Mouse (Mus musculus) cerebellum, postnatal 4 days (tissue): ENCODE measurements around the gene Phyhd1.

Source experiments
- DNase-seq, 2 experiments: peaks; one replicate each; pipeline ENCODE4 v3.0.0; 2022; ENCODE audit warnings: low spot score in 2 of 2, mixed read lengths in 1 of 2

Gene Phyhd1

GRCm38 (mm10) chr2:30265767-30266253 lies at the start of gene Phyhd1:
Gene Phyhd1, plus strand, starts transcription at chr2:30266203.
- DNase-seq, result peak in 1 of 2 experiments; percentile 44

- DNase-seq, result no peak
Measured at GRCm38 (mm10) chr2:30216293-30216692, 49.7 kb upstream of the Phyhd1 start.

GRCm38 (mm10) chr2:30235593-30235992 lies 30.4 kb upstream of the Phyhd1 start:
- DNase-seq, result no peak

- DNase-seq, result no peak
Measured at GRCm38 (mm10) chr2:30236426-30237198, 29.4 kb upstream of the Phyhd1 start.

GRCm38 (mm10) chr2:30237199-30237880 lies 28.7 kb upstream of the Phyhd1 start, which contains the start of gene Lrrc8a:
Gene Lrrc8a, plus strand, starts transcription at chr2:30237715.
- peak; percentile 99 to 100 for DNase-seq

GRCm38 (mm10) chr2:30237881-30238280 lies 28.1 kb upstream of the Phyhd1 start:
- peak in 1 of 2 experiments; percentile 67 for DNase-seq

- DNase-seq, result no peak
Measured at GRCm38 (mm10) chr2:30238906-30239465, 27.0 kb upstream of the Phyhd1 start.

GRCm38 (mm10) chr2:30239777-30240176 lies 26.2 kb upstream of the Phyhd1 start:
- no peak for DNase-seq

GRCm38 (mm10) chr2:30240267-30240666 lies 25.7 kb upstream of the Phyhd1 start, which contains the start of gene Gm28035:
Gene Gm28035, plus strand, starts transcription at chr2:30240567.
- no peak for DNase-seq

GRCm38 (mm10) chr2:30242509-30242908 lies 23.5 kb upstream of the Phyhd1 start:
- DNase-seq, result no peak

GRCm38 (mm10) chr2:30243391-30243790 lies 22.6 kb upstream of the Phyhd1 start:
- DNase-seq, result no peak

GRCm38 (mm10) chr2:30244595-30245178 lies 21.3 kb upstream of the Phyhd1 start:
- DNase-seq, result no peak

- DNase-seq, result no peak
Measured at GRCm38 (mm10) chr2:30247036-30247435, 19.0 kb upstream of the Phyhd1 start.

GRCm38 (mm10) chr2:30247681-30248080 lies 18.3 kb upstream of the Phyhd1 start:
- no peak for DNase-seq

- no peak for DNase-seq
Measured at GRCm38 (mm10) chr2:30249182-30249581, 16.8 kb upstream of the Phyhd1 start.

GRCm38 (mm10) chr2:30250166-30251128 lies 15.6 kb upstream of the Phyhd1 start:
- no peak for DNase-seq

GRCm38 (mm10) chr2:30251417-30252104 lies 14.4 kb upstream of the Phyhd1 start:
- no peak for DNase-seq

GRCm38 (mm10) chr2:30252521-30252920 lies 13.5 kb upstream of the Phyhd1 start:
- DNase-seq, result no peak

GRCm38 (mm10) chr2:30253809-30254208 lies 12.2 kb upstream of the Phyhd1 start:
- DNase-seq, result no peak
